Mouse (Mus musculus) left cerebral cortex, postnatal 14 days (tissue): ENCODE data around the gene St8sia1. TPM values are rescaled to one million over a fixed set of nuclear protein-coding genes. Genes with fewer than 3 reads are reported as not detected.
A peak's percentile ranks its signal among the peaks of the same experiment; 100 is the strongest.

Experiments
- DNase-seq, 2 experiments: peaks; one replicate each; pipeline ENCODE4 v3.0.0; 2021 to 2022; ENCODE audit warnings: low spot score in 2 of 2, mixed read lengths in 1 of 2
- intact Hi-C: fragments of 180-260 bp; cut with DNase I; formaldehyde crosslinking; loops from one replicate; pipeline ENCODE4 v1.15.1; 2025
- total RNA-seq, 2 experiments: library from RNA; stranded (reverse); gene quantifications; 2 replicates each; pipeline ENCODE4 v1.2.3; 2021

Gene St8sia1
- total RNA-seq, 2 experiments from 2014 or later, result 22.1 to 24.0 TPM

GRCm38 (mm10) chr6:142780574-142781033 lies 183.6 kb downstream of the St8sia1 start:
- intact Hi-C loops, result loop anchor here (2.0 kb wide), 1 partner anchor 184 kb away; the partner anchor contains the start of gene St8sia1
- DNase-seq, result no peak

- no peak for DNase-seq
- intact Hi-C loops, result loop anchor here (2.0 kb wide), 2 partner anchors 35 to 185 kb away; partner anchors contain the start of gene St8sia1
These were observed 184.3 kb downstream of the St8sia1 start for GRCm38 (mm10) chr6:142779812-142780573.

- intact Hi-C loops, result loop anchor here (2.0 kb wide), 1 partner anchor 36 kb away; no protein-coding TSS in a partner anchor
- peak; percentile 68 for DNase-seq
These were observed 185.0 kb downstream of the St8sia1 start for GRCm38 (mm10) chr6:142779045-142779811.

- intact Hi-C loops, result no loop called here
- no peak for DNase-seq
These were observed 187.3 kb downstream of the St8sia1 start for GRCm38 (mm10) chr6:142776935-142777334.

- no peak for DNase-seq
- intact Hi-C loops, result no loop called here
These were observed 190.7 kb downstream of the St8sia1 start for GRCm38 (mm10) chr6:142773566-142773965.

GRCm38 (mm10) chr6:142771643-142772042 lies 192.6 kb downstream of the St8sia1 start:
- intact Hi-C loops, result no loop called here
- no peak for DNase-seq

Other genes starting within 250 kb of the St8sia1 start
- 100 to 1,000 TPM; 127 TPM for gene Cmas, start 207.8 kb downstream of the St8sia1 start, total RNA-seq
- under 1 TPM in 1 of 2 experiments, not detected in 1; 0.15 TPM for gene Sult6b2, start 159.9 kb downstream of the St8sia1 start, total RNA-seq
- gene C2cd5, start 135.7 kb upstream of the St8sia1 start, total RNA-seq, result 10 to 100 TPM; 69.6 to 73.5 TPM
- gene Etnk1, start 202.8 kb upstream of the St8sia1 start, total RNA-seq, result 100 to 1,000 TPM; 161 to 170 TPM